In the genomic region with DNA sequence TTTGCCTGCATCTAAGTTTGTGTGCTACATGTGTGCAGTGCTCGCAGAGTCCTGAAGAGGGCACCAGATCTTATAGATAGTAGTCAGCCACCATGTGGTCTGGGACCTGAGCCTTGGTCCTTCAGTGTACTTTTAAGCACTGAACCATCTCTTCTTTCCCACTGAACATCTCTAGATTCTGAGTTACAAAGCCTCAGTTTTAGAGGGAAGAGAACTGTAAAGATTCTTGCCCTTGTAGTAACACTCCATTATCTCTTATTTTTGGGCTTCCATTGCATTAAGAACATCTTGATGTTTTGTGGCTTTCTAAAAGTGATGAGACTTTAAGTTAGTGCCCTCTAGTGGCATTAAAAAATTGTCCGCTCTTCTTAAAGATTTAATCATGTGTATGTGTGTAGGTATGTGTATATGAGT, we compare ENCODE assay signal across 8 mouse cellular contexts. TPM values are rescaled to one million over a fixed set of nuclear protein-coding genes. Genes with fewer than 3 reads are reported as not detected.
A peak's percentile ranks its signal among the peaks of the same experiment; 100 is the strongest.
DNase-seq lines count a peak whose midpoint lies in the region; ATAC-seq and TF ChIP-seq lines count a peak whose summit lies in the region.

No protein-coding gene starts in this region.

- H3K36me3 ChIP-seq in forebrain, postnatal 0 days (ENCODE audit: insufficient read depth) = peaks cover 36% of the 10 kb centered on the region
- peaks cover 61% of the 10 kb centered on the region for H3K36me3 ChIP-seq in forebrain, embryonic 12.5 days (replicated peaks)
- 0 out of 2 replicates have a peak, but pooled peaks cover 2% of the 10 kb centered on the region for H3K36me3 ChIP-seq in midbrain, embryonic 11.5 days (ENCODE audit: control insufficient read depth, insufficient read depth, low read length)
- peaks cover 26% of the 10 kb centered on the region; the same call in 1 of the 2 replicates for H3K36me3 ChIP-seq in midbrain, embryonic 15.5 days (replicated peaks)

- no peak overlapping the region for H3K27ac ChIP-seq in forebrain, postnatal 0 days (ENCODE audit: low read depth, low read length)
- H3K27ac ChIP-seq in forebrain, embryonic 12.5 days = no peak overlapping the region
- no peak overlapping the region for H3K27ac ChIP-seq in midbrain, embryonic 11.5 days (ENCODE audit: low read depth, low read length)
- no peak overlapping the region for H3K27ac ChIP-seq in midbrain, embryonic 15.5 days

- no peaks in the 10 kb centered on the region for H3K4me1 ChIP-seq in forebrain, postnatal 0 days (ENCODE audit: insufficient read depth)
- H3K4me1 ChIP-seq in forebrain, embryonic 12.5 days = no peaks in the 10 kb centered on the region
- no peaks in the 10 kb centered on the region for H3K4me1 ChIP-seq in midbrain, embryonic 11.5 days (ENCODE audit: control insufficient read depth, insufficient read depth, low read length)
- no peaks in the 10 kb centered on the region for H3K4me1 ChIP-seq in midbrain, embryonic 15.5 days

- WGBS in forebrain, postnatal 0 days = 87% methylated on average over 2 of the region's 2 CpGs
- WGBS in forebrain, embryonic 12.5 days = 93% methylated on average over 2 of the region's 2 CpGs
- 96% methylated on average over 2 of the region's 2 CpGs for WGBS in midbrain, embryonic 11.5 days
- WGBS in midbrain, embryonic 15.5 days = 86% methylated on average over 2 of the region's 2 CpGs

- peak; percentile 56; the same call in 1 of the 2 replicates for ATAC-seq in forebrain, postnatal 0 days
- ATAC-seq in forebrain, embryonic 12.5 days (ENCODE audit: low FRiP score) = no peak
- ATAC-seq in midbrain, embryonic 11.5 days (ENCODE audit: low FRiP score) = no peak
- ATAC-seq in midbrain, embryonic 15.5 days (replicated peaks) = no peak
- peak; percentile 50; the same call in 1 of the 2 replicates for ATAC-seq in monocyte, adult 5-6 weeks (replicated peaks; ENCODE audit: insufficient number of reproducible peaks, low FRiP score, low TSS enrichment, poor library complexity, severe bottlenecking)

- no peak overlapping the region for H3K9ac ChIP-seq in forebrain, postnatal 0 days
- no peak overlapping the region for H3K9ac ChIP-seq in forebrain, embryonic 12.5 days
- H3K9ac ChIP-seq in midbrain, embryonic 11.5 days (ENCODE audit: low read length) = no peak overlapping the region
- no peak overlapping the region for H3K9ac ChIP-seq in midbrain, embryonic 15.5 days

- no peak overlapping the region for H3K4me2 ChIP-seq in forebrain, postnatal 0 days (ENCODE audit: low read depth)
- no peak overlapping the region for H3K4me2 ChIP-seq in forebrain, embryonic 12.5 days
- no peak overlapping the region for H3K4me2 ChIP-seq in midbrain, embryonic 11.5 days
- H3K4me2 ChIP-seq in midbrain, embryonic 15.5 days = no peak overlapping the region

- no peaks in the 10 kb centered on the region for H3K27me3 ChIP-seq in forebrain, postnatal 0 days (ENCODE audit: insufficient read depth, low read length)
- no peaks in the 10 kb centered on the region for H3K27me3 ChIP-seq in forebrain, embryonic 12.5 days
- H3K27me3 ChIP-seq in midbrain, embryonic 11.5 days (ENCODE audit: control insufficient read depth, insufficient read depth, low read length) = no peaks in the 10 kb centered on the region
- no peaks in the 10 kb centered on the region for H3K27me3 ChIP-seq in midbrain, embryonic 15.5 days (replicated peaks)

- H3K9me3 ChIP-seq in forebrain, postnatal 0 days (ENCODE audit: low read length) = no peaks in the 10 kb centered on the region
- no peaks in the 10 kb centered on the region for H3K9me3 ChIP-seq in forebrain, embryonic 12.5 days
- peaks cover 3% of the 10 kb centered on the region; the same call in 1 of the 2 replicates for H3K9me3 ChIP-seq in midbrain, embryonic 11.5 days (ENCODE audit: control insufficient read depth, low read length)
- no peaks in the 10 kb centered on the region for H3K9me3 ChIP-seq in midbrain, embryonic 15.5 days

- peak; percentile 74 for DNase-seq in forebrain, postnatal 0 days
- peak; percentile 93 for DNase-seq in midbrain, embryonic 11.5 days (ENCODE audit: low spot score, missing footprints)
- peak; percentile 70 for DNase-seq in brain, embryonic 14.5 days (ENCODE audit: low read depth)
- no peak for DNase-seq in ovary, postnatal 10 days (ENCODE audit: low spot score)
- no peak for DNase-seq in layer of hippocampus, adult 9-11 months

- peak; percentile 56 for TF ChIP-seq CTCF in forebrain, postnatal 0 days (IDR thresholded peaks at IDR 0.05; ENCODE audit: low read depth)
- TF ChIP-seq CTCF in brain, embryonic 14.5 days (IDR thresholded peaks at IDR 0.05; ENCODE audit: borderline replicate concordance, extremely low read depth, insufficient read depth, insufficient read length) = peak; percentile 39; the same call in 1 of the 2 replicates

- no peak for TF ChIP-seq POLR2A in brain, embryonic 14.5 days (IDR thresholded peaks at IDR 0.05; ENCODE audit: borderline replicate concordance, extremely low read depth, insufficient read depth, insufficient read length, poor library complexity, severe bottlenecking)

- H3K4me3 ChIP-seq in forebrain, postnatal 0 days (ENCODE audit: low read depth, low read length) = no peak overlapping the region
- no peak overlapping the region for H3K4me3 ChIP-seq in forebrain, embryonic 12.5 days (replicated peaks)
- no peak overlapping the region for H3K4me3 ChIP-seq in midbrain, embryonic 11.5 days (ENCODE audit: low read depth, low read length)
- no peak overlapping the region for H3K4me3 ChIP-seq in midbrain, embryonic 15.5 days

RNA-seq across cellular contexts. Expression of gene Shoc2, which starts 18.8 kb away (rescaled TPM):
- 83.3 and 101 TPM in 2 replicates for total RNA-seq in forebrain, postnatal 0 days (2014; rRNA removed)
- 38.6 and 49.6 TPM in 2 replicates for polyA plus RNA-seq in forebrain, postnatal 0 days (2015; fragmentation: Nextera tagmentation; extraction: Ambion mirVana)
- 76.2 and 77.4 TPM in 2 replicates for polyA plus RNA-seq in forebrain, embryonic 12.5 days (2016; fragmentation: Nextera tagmentation; extraction: Ambion mirVana)
- polyA plus RNA-seq in midbrain, embryonic 11.5 days (2014; fragmentation: Nextera tagmentation; extraction: Ambion mirVana) = 78.6 and 88.5 TPM in 2 replicates
- 56.9 and 60.6 TPM in 2 replicates for polyA plus RNA-seq in midbrain, embryonic 15.5 days (2015; fragmentation: Nextera tagmentation; extraction: Ambion mirVana)
- 43.6 and 49.0 TPM in 2 replicates for polyA plus RNA-seq in brain, embryonic 14.5 days (2012; rRNA removed)
- total RNA-seq in monocyte, adult 5-6 weeks (2017) = 63.5 to 85.3 TPM (median 69.9 TPM) in 3 replicates

RNA-seq across cellular contexts. Expression of gene Bbip1, which starts 19.1 kb away (rescaled TPM):
- 138 and 189 TPM in 2 replicates for total RNA-seq in forebrain, postnatal 0 days (2014; rRNA removed)
- polyA plus RNA-seq in forebrain, postnatal 0 days (2015; fragmentation: Nextera tagmentation; extraction: Ambion mirVana) = 196 and 240 TPM in 2 replicates
- polyA plus RNA-seq in forebrain, embryonic 12.5 days (2016; fragmentation: Nextera tagmentation; extraction: Ambion mirVana) = 138 and 139 TPM in 2 replicates
- polyA plus RNA-seq in midbrain, embryonic 11.5 days (2014; fragmentation: Nextera tagmentation; extraction: Ambion mirVana) = 147 and 148 TPM in 2 replicates
- 116 and 123 TPM in 2 replicates for polyA plus RNA-seq in midbrain, embryonic 15.5 days (2015; fragmentation: Nextera tagmentation; extraction: Ambion mirVana)
- polyA plus RNA-seq in brain, embryonic 14.5 days (2012; rRNA removed) = 83.5 and 89.9 TPM in 2 replicates
- total RNA-seq in monocyte, adult 5-6 weeks (2017) = 42.3 to 45.1 TPM (median 43.5 TPM) in 3 replicates

RNA-seq across cellular contexts. Expression of gene Pdcd4, which starts 33.3 kb away (rescaled TPM):
- total RNA-seq in forebrain, postnatal 0 days (2014; rRNA removed) = 24.4 and 32.3 TPM in 2 replicates
- polyA plus RNA-seq in forebrain, postnatal 0 days (2015; fragmentation: Nextera tagmentation; extraction: Ambion mirVana) = 55.1 and 82.7 TPM in 2 replicates
- polyA plus RNA-seq in forebrain, embryonic 12.5 days (2016; fragmentation: Nextera tagmentation; extraction: Ambion mirVana) = 110 and 111 TPM in 2 replicates
- 61.9 and 65.7 TPM in 2 replicates for polyA plus RNA-seq in midbrain, embryonic 11.5 days (2014; fragmentation: Nextera tagmentation; extraction: Ambion mirVana)
- 59.7 and 64.9 TPM in 2 replicates for polyA plus RNA-seq in midbrain, embryonic 15.5 days (2015; fragmentation: Nextera tagmentation; extraction: Ambion mirVana)
- polyA plus RNA-seq in brain, embryonic 14.5 days (2012; rRNA removed) = 23.0 and 30.8 TPM in 2 replicates
- total RNA-seq in monocyte, adult 5-6 weeks (2017) = 238 to 392 TPM (median 322 TPM) in 3 replicates

Comparison
In these comparisons a context has a peak if more than half of its experiments do, and no peak if none do; other contexts are left out.
1. ATAC-seq: peak in forebrain, postnatal 0 days (single experiment) and monocyte, adult 5-6 weeks (single experiment); none in forebrain, embryonic 12.5 days (single experiment), midbrain, embryonic 11.5 days (single experiment) and midbrain, embryonic 15.5 days (single experiment).
2. DNase-seq: peak in forebrain, postnatal 0 days (single experiment), midbrain, embryonic 11.5 days (single experiment) and brain, embryonic 14.5 days (single experiment); none in ovary, postnatal 10 days (single experiment) and layer of hippocampus, adult 9-11 months (single experiment).